Mouse (Mus musculus): Measurements from ENCODE around the gene Lclat1. TPM values are rescaled to one million over a fixed set of nuclear protein-coding genes. Genes with fewer than 3 reads are reported as not detected.
A peak's percentile ranks its signal among the peaks of the same experiment; 100 is the strongest.
"Not testable (repeated sequence)": the region's sequence is repeated elsewhere in the genome, so short reads cannot be mapped to it uniquely, and the experiment has no call there.

Gene Lclat1
- polyA plus RNA-seq, 1 experiment: 16.2 TPM

- no peak for DNase-seq (ENCODE audit: low read depth)
- TF ChIP-seq POLR2A (IDR thresholded peaks at IDR 0.05; ENCODE audit: borderline replicate concordance, extremely low read depth, insufficient read depth, insufficient read length, poor library complexity, severe bottlenecking): no peak
- TF ChIP-seq CTCF (IDR thresholded peaks at IDR 0.05; ENCODE audit: borderline replicate concordance, extremely low read depth, insufficient read depth, insufficient read length): no peak
These were observed 139.1 kb downstream of the Lclat1 start for GRCm38 (mm10) chr17:73246926-73247325.

- TF ChIP-seq CTCF (IDR thresholded peaks at IDR 0.05; ENCODE audit: borderline replicate concordance, extremely low read depth, insufficient read depth, insufficient read length) (no peak), POLR2A (IDR thresholded peaks at IDR 0.05; ENCODE audit: borderline replicate concordance, extremely low read depth, insufficient read depth, insufficient read length, poor library complexity, severe bottlenecking) (no peak)
- DNase-seq (ENCODE audit: low read depth): no peak
These were observed 140.0 kb downstream of the Lclat1 start for GRCm38 (mm10) chr17:73247758-73248157.

GRCm38 (mm10) chr17:73250488-73251141, 142.8 kb downstream of the Lclat1 start:
- no peak for DNase-seq (ENCODE audit: low read depth)
- TF ChIP-seq POLR2A (IDR thresholded peaks at IDR 0.05; ENCODE audit: borderline replicate concordance, extremely low read depth, insufficient read depth, insufficient read length, poor library complexity, severe bottlenecking): no peak
- no peak for TF ChIP-seq CTCF (IDR thresholded peaks at IDR 0.05; ENCODE audit: borderline replicate concordance, extremely low read depth, insufficient read depth, insufficient read length)

- TF ChIP-seq CTCF (IDR thresholded peaks at IDR 0.05; ENCODE audit: borderline replicate concordance, extremely low read depth, insufficient read depth, insufficient read length): no peak
- no peak for TF ChIP-seq POLR2A (IDR thresholded peaks at IDR 0.05; ENCODE audit: borderline replicate concordance, extremely low read depth, insufficient read depth, insufficient read length, poor library complexity, severe bottlenecking)
- no peak for DNase-seq (ENCODE audit: low read depth)
These were observed 143.3 kb downstream of the Lclat1 start for GRCm38 (mm10) chr17:73251142-73251502.

GRCm38 (mm10) chr17:73251812-73252608, 144.2 kb downstream of the Lclat1 start:
- TF ChIP-seq POLR2A (IDR thresholded peaks at IDR 0.05; ENCODE audit: borderline replicate concordance, extremely low read depth, insufficient read depth, insufficient read length, poor library complexity, severe bottlenecking) (no peak), CTCF (IDR thresholded peaks at IDR 0.05; ENCODE audit: borderline replicate concordance, extremely low read depth, insufficient read depth, insufficient read length) (no peak)
- peak; percentile 51 for DNase-seq (ENCODE audit: low read depth)

- DNase-seq (ENCODE audit: low read depth): no peak
- TF ChIP-seq POLR2A (IDR thresholded peaks at IDR 0.05; ENCODE audit: borderline replicate concordance, extremely low read depth, insufficient read depth, insufficient read length, poor library complexity, severe bottlenecking) (no peak), CTCF (IDR thresholded peaks at IDR 0.05; ENCODE audit: borderline replicate concordance, extremely low read depth, insufficient read depth, insufficient read length) (no peak)
These were observed 145.6 kb downstream of the Lclat1 start for GRCm38 (mm10) chr17:73253291-73253969.

GRCm38 (mm10) chr17:73255801-73256200, 148.0 kb downstream of the Lclat1 start:
- DNase-seq (ENCODE audit: low read depth): no peak
- no peak for TF ChIP-seq POLR2A (IDR thresholded peaks at IDR 0.05; ENCODE audit: borderline replicate concordance, extremely low read depth, insufficient read depth, insufficient read length, poor library complexity, severe bottlenecking)
- no peak for TF ChIP-seq CTCF (IDR thresholded peaks at IDR 0.05; ENCODE audit: borderline replicate concordance, extremely low read depth, insufficient read depth, insufficient read length)

GRCm38 (mm10) chr17:73258620-73259019, 150.8 kb downstream of the Lclat1 start:
- no peak for TF ChIP-seq CTCF (IDR thresholded peaks at IDR 0.05; ENCODE audit: borderline replicate concordance, extremely low read depth, insufficient read depth, insufficient read length)
- no peak for TF ChIP-seq POLR2A (IDR thresholded peaks at IDR 0.05; ENCODE audit: borderline replicate concordance, extremely low read depth, insufficient read depth, insufficient read length, poor library complexity, severe bottlenecking)
- no peak for DNase-seq (ENCODE audit: low read depth)

- not testable (repeated sequence) for DNase-seq (ENCODE audit: low read depth)
These were observed 151.5 kb downstream of the Lclat1 start for GRCm38 (mm10) chr17:73259258-73259657.

GRCm38 (mm10) chr17:73262558-73262957, 154.8 kb downstream of the Lclat1 start:
- no peak for DNase-seq (ENCODE audit: low read depth)
- no peak for TF ChIP-seq CTCF (IDR thresholded peaks at IDR 0.05; ENCODE audit: borderline replicate concordance, extremely low read depth, insufficient read depth, insufficient read length)
- no peak for TF ChIP-seq POLR2A (IDR thresholded peaks at IDR 0.05; ENCODE audit: borderline replicate concordance, extremely low read depth, insufficient read depth, insufficient read length, poor library complexity, severe bottlenecking)

GRCm38 (mm10) chr17:73263077-73263501, 155.3 kb downstream of the Lclat1 start:
- DNase-seq (ENCODE audit: low read depth): no peak
- TF ChIP-seq CTCF (IDR thresholded peaks at IDR 0.05; ENCODE audit: borderline replicate concordance, extremely low read depth, insufficient read depth, insufficient read length) (no peak), POLR2A (IDR thresholded peaks at IDR 0.05; ENCODE audit: borderline replicate concordance, extremely low read depth, insufficient read depth, insufficient read length, poor library complexity, severe bottlenecking) (no peak)
